Mouse (Mus musculus): ENCODE results near the gene Gm11096. TPM values are rescaled to one million over a fixed set of nuclear protein-coding genes. Genes with fewer than 3 reads are reported as not detected.
A peak's percentile ranks its signal among the peaks of the same experiment; 100 is the strongest.

Gm11096 gene
- total RNA-seq (2021), result not detected
- long read RNA-seq, experiment 1, result 0 reads
- long read RNA-seq, experiment 2, result 0 reads

DNA sequence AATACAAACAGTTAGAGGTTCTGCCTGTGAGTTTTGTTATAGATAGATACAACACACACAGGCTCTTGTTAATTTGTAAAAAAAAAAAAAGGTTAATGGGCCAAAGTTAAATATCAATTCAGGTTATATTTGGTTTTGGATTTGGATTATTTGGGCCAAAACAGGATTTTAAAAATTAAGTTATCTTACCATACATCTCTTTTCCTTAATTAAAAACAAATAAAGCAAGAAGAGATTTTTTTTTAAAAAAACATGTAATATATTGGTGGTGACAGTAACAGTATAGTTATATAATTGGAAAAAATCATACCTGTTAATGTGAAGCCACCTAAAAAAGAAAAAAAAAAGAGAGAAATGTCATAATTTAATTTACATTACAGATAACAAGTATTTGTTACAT is at the start of gene Gm11096:
Gene Gm11096, plus strand, starts transcription at position 301 of the 400 bp plus-strand sequence.
- intact Hi-C loops (cut with DNase I), result no loop called here
- DNase-seq, result no peak

GRCm38 (mm10) chr17:81393040-81393439 is 48.5 kb upstream of the Gm11096 start:
- intact Hi-C loops (cut with DNase I), result no loop called here
- DNase-seq, result no peak

GRCm38 (mm10) chr17:81394124-81394523 is 47.4 kb upstream of the Gm11096 start:
- no peak for DNase-seq
- intact Hi-C loops (cut with DNase I), result no loop called here

DNA sequence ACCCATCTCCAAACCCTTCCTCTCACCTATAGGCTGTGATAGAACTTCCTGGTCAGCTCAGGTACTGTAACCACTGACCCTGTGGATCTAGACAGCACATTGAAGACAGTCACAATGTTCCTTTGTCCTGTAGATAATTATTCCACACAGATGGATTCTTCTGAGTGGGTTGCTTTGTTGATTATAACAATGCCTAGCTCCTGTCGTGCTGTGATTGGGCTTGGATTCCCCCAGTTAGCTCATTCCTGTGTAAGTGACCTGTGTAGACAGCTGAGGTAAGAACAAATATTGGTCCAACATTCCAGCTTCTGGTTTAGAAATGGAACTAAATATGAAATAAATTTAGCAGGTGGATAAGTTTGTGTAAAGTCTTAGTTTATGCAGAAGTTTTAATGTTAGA is 44.1 kb upstream of the Gm11096 start:
- intact Hi-C loops (cut with DNase I), result no loop called here
- DNase-seq, result no peak

DNA sequence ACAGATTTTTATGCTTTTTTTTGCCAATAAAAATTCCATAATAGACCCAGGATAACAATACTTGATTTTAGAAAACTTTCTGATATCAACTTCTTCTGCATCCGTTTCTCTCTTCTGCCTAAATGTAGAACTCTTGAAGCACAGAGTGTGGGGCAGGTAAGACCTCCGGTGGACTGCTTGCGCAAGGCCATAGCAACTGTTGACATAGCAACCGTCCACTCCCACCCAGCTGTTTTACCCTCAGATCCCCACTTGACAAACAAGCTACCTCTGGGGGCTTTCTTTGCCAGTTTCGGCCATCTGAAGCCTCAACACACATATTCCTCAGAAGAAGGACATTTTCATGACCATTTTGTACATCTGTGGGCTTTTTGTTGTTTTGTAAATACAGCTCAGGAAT is 41.2 kb upstream of the Gm11096 start:
- intact Hi-C loops (cut with DNase I), result no loop called here
- no peak for DNase-seq

DNA sequence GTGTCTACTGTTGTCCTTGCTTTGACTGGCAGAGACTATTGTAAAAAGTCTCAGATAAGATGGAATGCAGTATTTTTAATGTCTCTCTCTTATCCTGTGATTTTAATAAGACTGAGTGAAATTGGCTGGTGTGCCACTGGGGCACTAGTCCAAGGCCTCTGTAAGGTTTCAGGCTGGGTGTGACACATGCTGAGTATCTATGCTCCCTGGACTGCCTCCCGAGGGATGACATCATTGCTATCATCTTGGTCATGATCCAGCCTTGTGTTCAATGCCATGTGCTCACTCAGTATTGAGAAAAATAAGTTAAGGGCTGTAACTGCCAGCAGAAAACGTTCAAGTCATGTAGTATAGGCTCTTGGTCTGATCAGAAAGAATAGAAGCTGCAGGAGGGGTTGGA is 38.9 kb upstream of the Gm11096 start:
- intact Hi-C loops (cut with DNase I), result no loop called here
- peak; percentile 60 to 74 for DNase-seq

DNA sequence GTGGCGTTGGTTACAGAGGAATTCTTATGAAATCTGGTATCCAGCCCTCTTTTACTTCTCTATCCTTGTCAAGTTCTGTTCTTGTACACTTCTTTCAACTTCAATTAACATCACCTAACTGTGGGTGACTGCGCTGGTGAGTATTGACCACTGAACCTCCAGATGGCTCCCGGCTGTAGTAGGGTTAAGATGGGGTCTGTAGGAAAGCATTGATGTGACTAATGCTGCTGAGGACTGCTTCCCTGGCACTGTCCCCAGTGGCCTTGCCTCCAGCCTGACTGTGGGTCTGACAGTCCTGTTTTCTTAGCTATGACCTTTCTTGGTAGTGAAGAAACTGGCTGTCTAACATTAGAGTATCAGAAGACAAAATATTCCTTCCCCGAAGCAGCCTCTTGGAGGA is 38.4 kb upstream of the Gm11096 start:
- intact Hi-C loops (cut with DNase I), result no loop called here
- no peak for DNase-seq

GRCm38 (mm10) chr17:81404225-81404624 is 37.3 kb upstream of the Gm11096 start:
- no peak for DNase-seq
- intact Hi-C loops (cut with DNase I), result no loop called here

DNA sequence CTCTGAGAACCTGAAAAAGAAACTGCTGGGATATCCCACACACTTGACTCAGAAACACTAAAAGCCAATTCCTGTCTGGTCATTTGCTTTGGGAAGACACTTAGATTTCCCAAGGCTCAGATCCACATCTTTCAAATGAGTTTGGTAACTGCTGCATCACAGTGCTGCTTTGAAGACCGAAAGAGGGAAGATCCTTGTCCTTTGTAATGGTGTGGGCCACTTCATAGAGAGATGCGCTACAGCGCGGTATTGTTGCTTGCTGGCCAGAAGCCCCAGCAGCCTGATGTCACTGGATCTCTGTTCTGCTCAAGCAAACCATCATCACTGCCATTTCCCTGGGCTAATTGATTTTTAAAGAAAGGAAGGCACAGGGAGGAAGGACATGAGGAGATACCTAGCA is 28.8 kb upstream of the Gm11096 start:
- intact Hi-C loops (cut with DNase I), result no loop called here
- no peak for DNase-seq

GRCm38 (mm10) chr17:81416361-81417114 is 25.0 kb upstream of the Gm11096 start:
- DNase-seq, result no peak
- intact Hi-C loops (cut with DNase I), result no loop called here

DNA sequence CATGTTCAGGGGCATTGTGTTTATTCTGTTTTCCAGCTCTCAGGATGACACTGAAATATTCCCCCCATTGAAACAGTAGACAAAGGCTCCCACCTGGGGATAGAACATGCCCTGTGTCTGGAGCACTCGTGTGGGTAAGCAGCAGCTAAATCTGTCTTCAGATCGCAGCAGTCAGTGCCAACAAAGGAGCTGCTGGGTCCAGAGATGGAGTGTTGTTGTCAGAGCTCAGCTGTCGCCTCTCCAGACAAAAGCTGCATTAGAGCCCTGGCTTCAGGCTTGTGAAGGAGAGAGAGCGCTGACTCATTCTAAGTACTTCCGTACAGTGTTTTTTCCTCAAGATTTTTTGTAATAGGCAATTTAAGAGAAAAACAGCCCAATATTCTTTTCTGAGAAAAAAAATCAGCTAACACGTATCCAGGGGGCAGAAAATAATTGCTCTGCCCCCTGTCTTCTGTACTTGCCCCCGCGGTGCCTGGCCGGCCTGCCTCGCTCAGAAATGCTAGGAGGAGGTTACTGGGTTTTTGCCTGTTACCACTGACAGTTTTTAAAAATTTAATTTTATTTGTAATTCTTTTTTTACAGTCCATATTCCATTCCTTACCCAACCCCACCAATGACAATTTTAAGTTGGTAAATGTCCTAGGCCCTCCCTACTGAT is 21.6 kb upstream of the Gm11096 start:
- intact Hi-C loops (cut with DNase I), result loop anchor here (2.0 kb wide), 1 partner anchor 73 kb away; no protein-coding TSS in a partner anchor

DNA sequence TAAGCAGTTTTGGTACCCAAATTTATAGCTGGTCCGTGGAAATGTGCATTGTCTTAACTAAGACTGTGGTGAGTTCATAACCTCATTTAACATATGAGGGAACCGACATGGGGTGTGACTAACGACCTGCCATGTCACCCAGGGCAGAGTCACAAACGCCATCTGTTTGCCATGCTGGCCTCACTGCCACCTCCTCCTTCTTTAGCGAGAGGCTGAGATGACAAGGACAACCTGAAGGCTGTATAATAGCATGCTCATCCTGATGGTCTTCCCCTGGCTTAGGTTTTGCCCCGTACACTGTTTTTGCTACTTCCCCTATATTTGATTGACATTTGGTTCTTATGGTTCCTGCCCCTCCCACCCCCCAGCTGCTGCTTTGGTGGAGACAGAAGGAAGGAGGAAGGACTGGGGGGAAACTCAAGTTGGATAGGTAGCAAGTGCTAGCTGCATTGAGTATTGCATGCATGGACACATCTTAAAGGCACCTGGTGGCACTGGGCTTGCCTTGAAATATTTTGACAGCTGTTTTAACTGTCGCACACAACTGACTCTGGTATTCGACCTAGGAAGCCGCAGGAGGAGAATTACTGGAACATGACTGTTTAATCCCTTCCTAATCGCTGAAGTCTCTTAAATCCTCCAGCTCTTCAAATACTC is 17.2 kb upstream of the Gm11096 start:
- intact Hi-C loops (cut with DNase I), result no loop called here
- no peak for DNase-seq

More for the DNA sequence above, 21.6 kb upstream of the Gm11096 start:
- no peak for DNase-seq

GRCm38 (mm10) chr17:81427245-81427644 is 14.3 kb upstream of the Gm11096 start:
- intact Hi-C loops (cut with DNase I), result no loop called here
- DNase-seq, result no peak

DNA sequence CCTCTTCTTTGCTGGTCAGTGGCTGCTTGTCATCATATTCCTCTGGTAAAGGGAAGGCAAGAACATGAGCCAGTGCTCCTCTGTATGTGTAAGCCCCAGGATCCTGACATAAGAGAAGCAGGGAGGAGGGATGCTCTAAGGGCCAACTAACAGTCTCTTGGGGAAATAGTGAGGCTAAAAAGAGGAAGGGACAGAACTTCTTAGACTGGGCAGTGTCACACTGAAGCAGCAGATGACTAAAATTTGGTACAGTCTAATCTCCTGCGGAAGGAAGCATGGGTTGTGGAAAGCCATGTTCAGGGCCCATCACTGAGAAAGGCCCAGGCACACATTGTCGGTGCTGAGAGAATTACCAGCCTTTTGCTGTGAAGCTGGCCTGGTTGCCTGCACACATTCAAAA is 8.8 kb upstream of the Gm11096 start:
- intact Hi-C loops (cut with DNase I), result no loop called here
- no peak for DNase-seq

- no peak for DNase-seq
- intact Hi-C loops (cut with DNase I), result no loop called here
These were observed 8.4 kb upstream of the Gm11096 start for GRCm38 (mm10) chr17:81433148-81433547.

DNA sequence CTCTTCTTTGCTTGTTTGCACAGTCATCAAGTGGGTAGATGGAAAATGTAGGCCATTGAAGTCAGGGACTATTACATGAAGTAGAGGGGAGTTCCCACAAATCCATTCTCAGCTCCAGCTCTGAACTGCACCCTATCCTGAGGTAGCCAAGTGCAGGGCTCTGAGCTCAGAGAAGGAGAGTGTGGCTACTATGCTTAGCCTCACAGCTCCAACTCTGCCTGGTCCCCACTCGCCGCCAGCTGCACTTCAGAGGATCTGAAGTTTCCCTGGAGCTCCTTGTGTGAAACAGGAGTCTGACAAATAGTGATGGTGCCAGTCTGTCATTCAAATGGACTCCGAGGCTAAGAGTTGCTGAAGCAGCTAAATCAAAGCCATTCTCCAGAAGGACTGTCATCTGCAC is 13.7 kb downstream of the Gm11096 start:
- DNase-seq, result no peak

GRCm38 (mm10) chr17:81455977-81456376 is 14.4 kb downstream of the Gm11096 start:
- intact Hi-C loops (cut with DNase I), result no loop called here
- no peak for DNase-seq

More for the DNA sequence above, 13.7 kb downstream of the Gm11096 start:
- intact Hi-C loops (cut with DNase I), result no loop called here

DNA sequence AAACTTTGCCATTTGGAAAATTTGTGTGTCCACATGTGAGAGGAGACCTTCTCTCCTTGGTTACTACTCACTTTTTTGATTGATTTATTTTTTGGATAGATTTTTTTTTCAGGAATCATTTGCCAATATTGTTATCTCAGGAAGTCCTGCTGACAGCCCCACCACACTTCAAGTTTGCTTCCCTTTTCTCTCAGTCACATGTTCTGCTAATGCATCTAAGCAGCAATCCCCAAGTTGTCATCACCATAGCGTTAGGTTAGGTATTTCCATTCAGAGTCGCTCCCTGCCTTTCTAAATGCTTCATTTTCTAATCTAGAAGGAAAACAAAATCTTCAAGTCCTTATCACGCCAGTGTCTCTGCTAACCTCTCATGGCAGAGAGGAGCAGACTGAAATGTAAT is 17.8 kb downstream of the Gm11096 start:
- DNase-seq, result no peak
- intact Hi-C loops (cut with DNase I), result no loop called here

DNA sequence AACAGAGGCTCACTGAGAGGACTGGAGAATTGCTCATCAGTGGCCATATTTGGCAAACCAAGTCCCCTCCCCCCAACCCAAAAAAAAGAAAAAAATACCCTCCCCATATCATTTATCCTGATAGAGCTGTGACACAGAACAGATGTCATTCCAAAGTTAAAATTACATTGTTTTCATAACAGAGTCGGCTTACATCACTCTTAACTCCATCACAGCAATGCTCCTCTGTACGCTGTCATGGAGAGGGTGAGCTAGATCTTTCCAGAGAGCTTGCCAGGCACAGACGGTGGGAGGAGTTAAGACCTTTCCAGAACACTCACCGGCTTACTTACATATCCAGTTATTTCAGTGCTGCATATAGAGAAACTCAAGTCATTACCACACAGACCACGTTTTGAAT is 27.4 kb downstream of the Gm11096 start:
- DNase-seq, result no peak
- intact Hi-C loops (cut with DNase I), result no loop called here

DNA sequence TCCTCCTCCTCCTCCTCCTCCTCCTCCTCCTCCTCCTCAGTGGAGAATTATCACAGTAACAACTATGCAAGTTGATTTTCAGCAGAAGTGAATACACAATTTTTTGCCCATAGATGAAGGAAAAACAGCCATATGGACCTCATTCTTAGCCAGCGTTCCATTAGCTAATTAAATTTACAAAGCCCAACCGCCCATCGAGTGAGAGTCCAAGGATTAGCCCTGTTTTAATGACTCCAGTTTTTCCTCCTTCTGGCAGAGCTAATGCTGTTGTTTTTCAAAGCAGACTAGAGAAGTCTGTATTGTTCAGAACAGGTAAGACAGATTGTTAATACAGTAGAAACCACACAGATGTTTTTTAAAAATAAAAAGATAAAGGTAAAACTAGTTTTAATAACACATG is 31.8 kb downstream of the Gm11096 start:
- intact Hi-C loops (cut with DNase I), result loop anchor here (10.0 kb wide), 1 partner anchor 201 kb away; no protein-coding TSS in a partner anchor
- DNase-seq, result no peak

DNA sequence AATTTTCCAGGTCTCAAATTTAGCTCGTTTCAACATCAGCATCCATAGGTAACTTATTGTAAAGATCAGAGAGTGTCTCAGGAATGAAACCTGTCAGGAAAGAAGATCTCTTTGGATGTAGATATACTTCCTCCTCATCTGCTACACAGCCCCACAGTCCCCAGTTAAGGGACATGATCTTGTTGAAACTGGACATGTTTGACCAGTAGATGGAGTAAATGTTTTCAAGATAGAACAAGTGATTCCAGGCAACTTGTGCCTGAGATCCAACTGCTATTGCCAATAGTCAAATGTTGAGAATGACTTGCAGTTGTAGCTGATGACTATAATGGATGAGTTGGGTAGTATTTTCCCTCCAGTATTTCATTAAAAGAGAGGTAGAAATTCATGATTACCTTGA is 35.9 kb downstream of the Gm11096 start:
- intact Hi-C loops (cut with DNase I), result loop anchor here (2.0 to 10.0 kb wide), 2 partner anchors 197 to 309 kb away; no protein-coding TSS in a partner anchor
- DNase-seq, result no peak

All from gastrocnemius, postnatal 36 days (tissue).